Mouse (Mus musculus): ENCODE data around the gene Mtg1.
"Not testable (repeated sequence)": the region's sequence is repeated elsewhere in the genome, so short reads cannot be mapped to it uniquely, and the experiment has no call there.

Mtg1 gene

DNA sequence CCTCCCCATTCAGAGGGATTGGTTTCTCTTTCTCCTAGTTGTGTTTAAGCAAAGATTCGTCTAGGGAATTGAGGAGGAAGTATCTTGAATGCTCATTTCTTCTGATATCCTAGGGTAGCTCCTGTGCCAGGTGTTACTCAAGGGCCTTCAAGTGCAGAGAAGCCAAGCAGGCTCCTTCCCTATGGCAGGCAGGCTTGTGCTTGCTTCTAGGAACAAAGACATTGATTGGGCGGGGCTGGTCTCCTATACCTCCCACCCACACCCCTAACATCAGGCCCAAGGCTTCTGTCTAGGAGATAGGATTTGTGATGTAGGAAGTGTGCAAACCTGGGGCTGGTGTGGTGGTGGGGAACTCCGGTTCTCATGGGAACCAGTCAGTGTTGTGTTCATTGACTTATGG lies 10.4 kb upstream of the Mtg1 start:
- DNase-seq (ENCODE audit: low read depth, low spot score), result no peak

- no peak for DNase-seq (ENCODE audit: low read depth, low spot score)
These were observed 9.5 kb upstream of the Mtg1 start for GRCm38 (mm10) chr7:140127911-140128310.

DNA sequence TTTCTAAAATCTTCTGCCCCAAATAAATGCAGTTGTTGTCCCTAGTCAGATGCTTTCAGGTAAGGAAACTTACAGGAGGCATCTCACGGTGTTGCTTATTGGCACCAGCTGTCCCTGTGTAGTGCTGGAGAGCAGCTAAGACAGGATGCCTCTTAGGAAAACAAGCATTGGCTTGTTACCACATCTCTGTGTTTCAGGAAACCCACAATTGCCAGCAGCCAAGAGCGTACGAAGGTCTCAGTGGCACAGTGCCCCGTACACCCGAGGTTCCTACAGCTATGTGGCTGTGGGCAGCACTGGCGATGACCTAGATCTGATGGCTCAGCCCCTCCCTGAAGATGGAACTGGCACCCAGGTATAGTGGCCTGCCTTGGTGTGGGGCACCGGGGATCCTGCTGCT lies 5.2 kb upstream of the Mtg1 start:
- DNase-seq (ENCODE audit: low read depth, low spot score), result not testable (repeated sequence)

DNA sequence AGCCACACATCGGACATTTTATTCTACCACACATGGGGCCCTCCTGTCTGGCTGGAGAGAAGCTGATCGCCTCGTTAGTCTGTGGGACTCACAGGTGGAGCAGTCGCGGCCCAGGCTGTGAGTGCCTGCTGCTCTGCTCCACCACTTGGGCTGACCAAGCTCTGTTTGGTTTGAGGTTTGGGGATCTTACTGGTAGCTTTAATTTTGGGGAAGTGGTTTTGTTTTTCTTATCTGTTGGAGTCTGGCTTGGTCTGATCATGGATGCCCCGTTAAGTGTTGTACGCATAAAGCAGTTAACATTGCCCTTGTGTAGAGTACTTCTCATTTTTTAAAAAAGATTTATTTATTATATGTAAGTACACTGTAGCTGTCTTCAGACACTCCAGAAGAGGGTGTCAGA lies 3.3 kb upstream of the Mtg1 start:
- DNase-seq (ENCODE audit: low read depth, low spot score), result not testable (repeated sequence)

DNA sequence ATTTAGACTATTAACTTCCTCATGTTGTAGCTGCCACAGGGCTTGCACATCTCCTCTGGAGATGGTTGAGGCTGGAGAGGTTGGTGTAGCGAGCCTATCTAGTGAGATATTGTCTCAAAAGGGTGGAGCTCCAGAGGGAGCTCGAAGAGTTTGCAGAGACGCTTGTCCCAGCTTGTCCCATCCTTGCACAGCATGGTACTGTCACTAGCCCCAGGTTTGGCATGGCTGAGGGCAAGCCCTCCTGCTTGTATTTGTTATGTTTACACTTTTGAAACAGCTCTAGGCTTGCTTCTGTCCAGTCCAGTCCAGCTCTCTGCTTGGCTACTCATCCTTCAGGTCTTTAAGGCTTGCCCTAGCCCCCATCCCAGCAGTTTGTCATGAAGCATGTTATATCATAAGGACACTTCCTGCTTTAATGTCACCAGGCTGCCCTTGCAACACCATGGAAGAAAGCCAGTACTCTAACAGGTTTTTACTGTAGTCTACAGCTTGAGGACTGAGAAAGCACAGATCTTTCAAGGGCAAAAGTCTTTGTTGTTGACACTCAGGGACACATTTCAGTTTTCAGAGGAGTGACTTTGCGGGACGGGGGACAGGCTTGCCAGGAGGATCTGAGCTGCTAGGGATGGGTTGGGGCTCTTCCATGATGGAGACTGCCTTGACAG lies 2.1 kb upstream of the Mtg1 start:
- DNase-seq (ENCODE audit: low read depth, low spot score), result no peak

DNA sequence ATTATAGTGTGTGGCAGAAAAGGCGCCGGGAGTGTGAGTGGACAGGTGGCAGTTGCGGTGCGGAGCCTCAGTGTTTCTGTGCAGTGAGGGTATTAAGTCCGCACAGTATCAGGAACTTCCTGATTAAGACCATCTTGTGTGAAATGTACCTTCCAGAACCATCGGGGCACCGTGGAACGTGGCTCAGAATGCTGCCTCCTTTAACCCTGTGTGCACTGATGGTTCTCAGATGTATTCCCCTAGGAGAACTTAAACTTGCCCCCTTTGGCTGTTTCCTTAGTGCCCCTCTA lies 602 bp downstream of the Mtg1 start:
- DNase-seq (ENCODE audit: low read depth, low spot score), result no peak

DNA sequence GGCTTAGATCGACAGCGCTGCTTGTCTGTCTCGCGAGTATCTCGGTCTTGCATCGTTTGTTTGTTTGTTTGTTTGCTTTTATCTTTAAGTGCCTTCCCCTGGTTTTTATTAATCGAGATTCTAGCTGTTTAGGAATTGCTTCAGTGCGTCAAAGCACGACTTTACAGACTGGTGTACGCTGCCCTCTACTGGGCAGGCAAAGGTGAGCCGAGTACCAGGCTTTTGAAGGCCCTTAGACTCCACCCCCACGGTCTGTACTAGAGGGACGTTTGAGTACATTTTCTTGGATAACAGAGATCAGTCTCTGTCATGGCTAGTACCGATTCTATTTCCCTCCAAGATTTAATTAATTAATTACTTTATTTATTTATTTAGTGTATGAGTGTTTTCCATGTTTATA lies 4.0 kb downstream of the Mtg1 start:
- DNase-seq (ENCODE audit: low read depth, low spot score), result peak; percentile 76

DNA sequence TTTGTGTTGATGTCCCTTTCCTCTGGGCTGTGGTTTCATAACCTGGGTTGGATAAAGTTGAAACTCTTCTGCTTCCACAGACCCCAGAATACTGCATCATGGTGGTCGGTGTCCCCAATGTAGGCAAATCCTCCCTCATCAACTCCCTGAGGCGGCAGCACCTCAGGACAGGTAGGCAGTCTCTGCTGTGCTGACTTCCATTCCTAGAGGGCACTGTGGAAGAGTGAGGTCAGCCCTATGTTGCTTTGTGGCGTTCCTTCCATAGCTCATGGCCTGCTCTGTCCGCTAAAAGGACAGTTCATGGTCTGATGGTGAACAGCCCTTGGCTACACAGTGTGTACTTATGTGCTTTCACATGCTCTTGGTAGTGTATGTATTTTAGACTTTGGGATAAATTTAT lies 7.2 kb downstream of the Mtg1 start:
- no peak for DNase-seq (ENCODE audit: low read depth, low spot score)

GRCm38 (mm10) chr7:140153383-140153782 lies 16.0 kb downstream of the Mtg1 start:
- DNase-seq (ENCODE audit: low read depth, low spot score), result no peak

DNA sequence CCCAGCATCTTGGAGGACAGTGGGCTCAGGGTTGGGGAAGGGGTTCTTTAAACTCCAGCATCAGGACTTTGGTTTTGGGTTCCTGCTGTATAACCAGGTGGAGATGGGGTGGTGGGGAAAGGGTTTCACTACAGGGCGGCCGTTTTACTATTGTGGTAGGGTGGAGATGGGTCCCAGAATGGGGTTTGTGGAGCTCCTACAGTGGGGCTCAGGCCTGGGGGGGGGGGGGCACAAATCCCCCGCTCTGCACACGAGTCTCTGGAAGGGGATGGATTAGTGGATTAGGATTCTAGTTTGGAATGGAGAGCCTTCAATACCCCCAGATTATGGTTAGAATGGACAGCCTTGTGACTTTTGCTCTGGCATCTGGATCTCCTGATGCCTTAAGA lies 16.5 kb downstream of the Mtg1 start:
- no peak for DNase-seq (ENCODE audit: low read depth, low spot score)

DNA sequence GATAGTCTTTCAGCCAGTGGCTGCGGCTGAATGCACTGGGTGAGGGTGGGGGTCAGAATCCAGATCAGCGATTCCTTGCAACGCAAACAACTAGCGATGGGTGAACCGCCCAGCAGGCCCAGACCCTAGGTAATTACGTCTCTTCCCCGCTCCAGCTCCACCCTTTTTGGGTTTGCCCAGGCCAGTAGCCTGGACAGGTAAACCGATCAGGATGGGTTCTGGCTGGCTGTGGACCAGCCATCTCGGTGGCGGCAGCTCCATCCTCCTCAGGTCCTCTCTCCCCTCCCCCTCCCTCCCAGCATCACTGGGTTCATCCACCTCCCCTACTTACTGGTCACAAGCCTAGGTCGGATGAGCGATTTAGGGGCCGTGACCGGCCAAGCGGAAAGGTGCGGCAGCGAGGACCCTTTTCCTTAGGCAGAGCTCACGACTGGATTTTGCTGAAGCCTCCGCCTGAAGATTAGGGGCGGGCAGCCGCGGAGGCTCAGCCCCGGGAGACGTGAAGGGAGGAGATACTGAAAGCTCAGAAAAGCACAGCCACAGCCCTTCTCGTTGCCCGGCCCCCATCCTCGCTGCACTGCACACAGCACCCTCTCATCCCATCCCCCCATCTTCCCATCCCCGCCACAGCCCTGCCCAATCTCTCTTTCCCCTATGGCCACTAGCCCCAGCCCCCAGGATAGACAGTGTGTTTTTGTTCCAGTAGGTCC lies 17.0 kb downstream of the Mtg1 start, which contains the start of gene Sprn:
TSS of gene Sprn (minus strand) at position 660 of the 710 bp plus-strand sequence.
- no peak for DNase-seq (ENCODE audit: low read depth, low spot score)

DNA sequence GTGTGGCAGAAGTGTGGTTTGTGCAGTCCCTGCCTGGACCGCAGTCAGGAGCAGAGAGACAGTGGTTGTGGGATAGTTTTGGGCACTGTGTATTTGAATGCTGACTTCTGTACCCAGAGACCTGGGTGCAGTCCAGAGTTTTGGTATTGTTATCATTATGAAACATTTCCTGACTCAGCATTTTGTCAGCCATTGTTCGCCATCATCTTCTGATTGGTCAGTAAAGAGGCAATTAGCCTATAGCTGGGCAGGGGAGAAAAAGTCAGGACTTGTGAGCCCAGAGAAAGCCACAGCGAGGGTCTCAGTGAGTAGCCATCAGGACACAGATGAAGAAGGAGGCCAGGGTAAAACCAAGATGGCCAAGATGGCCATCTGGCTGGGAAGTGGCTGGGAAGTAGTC lies 23.0 kb downstream of the Mtg1 start:
- no peak for DNase-seq (ENCODE audit: low read depth, low spot score)

GRCm38 (mm10) chr7:140164664-140165063 lies 27.3 kb downstream of the Mtg1 start, which contains the start of gene Olfr522:
Gene Olfr522, minus strand, starts transcription at chr7:140164764.
- DNase-seq (ENCODE audit: low read depth, low spot score), result no peak

DNA sequence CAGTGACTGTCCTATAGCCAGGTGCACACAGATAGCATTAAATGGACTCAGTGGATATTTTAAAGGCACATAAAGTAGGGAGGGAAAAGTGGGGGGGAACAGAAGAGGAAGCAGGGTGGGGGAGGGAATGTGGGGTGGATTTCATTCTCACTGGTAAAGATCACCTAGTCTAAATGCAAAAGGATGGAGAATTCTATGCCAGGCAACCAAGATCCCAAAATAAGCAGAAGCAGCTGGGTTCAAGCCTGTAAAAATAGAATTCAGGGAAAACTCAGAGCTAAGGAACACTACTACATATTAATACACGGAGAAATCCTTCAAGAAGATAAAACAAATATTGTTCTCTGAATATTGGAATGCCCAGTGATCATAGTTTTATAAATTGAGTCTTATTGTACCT lies 30.6 kb downstream of the Mtg1 start:
- DNase-seq (ENCODE audit: low read depth, low spot score), result no peak

DNA sequence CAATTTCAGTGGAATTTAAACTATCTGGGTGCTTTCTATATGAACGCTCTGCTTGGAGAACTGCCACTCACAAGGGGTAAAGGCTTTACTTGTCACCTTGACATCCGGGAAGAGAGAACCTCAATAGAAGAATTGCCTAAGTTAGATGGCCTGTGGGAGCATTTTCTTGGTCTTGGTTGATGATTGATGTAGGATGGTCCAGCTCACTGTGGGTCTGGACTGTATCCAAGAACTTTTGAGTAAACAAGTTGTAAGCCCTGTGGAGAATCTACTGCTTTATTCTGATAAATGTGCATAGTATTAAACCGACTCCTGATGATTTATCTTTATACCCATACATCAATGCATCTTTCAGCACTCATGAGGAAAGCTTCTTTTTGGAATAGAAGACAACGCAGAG lies 32.0 kb downstream of the Mtg1 start:
- no peak for DNase-seq (ENCODE audit: low read depth, low spot score)

- no peak for DNase-seq (ENCODE audit: low read depth, low spot score)
These were observed 33.5 kb downstream of the Mtg1 start for GRCm38 (mm10) chr7:140170863-140171262.

GRCm38 (mm10) chr7:140172936-140173335 lies 35.6 kb downstream of the Mtg1 start, which contains the start of gene Olfr523:
Gene Olfr523, plus strand, starts transcription at chr7:140173217.
- DNase-seq (ENCODE audit: low read depth, low spot score), result no peak

DNA sequence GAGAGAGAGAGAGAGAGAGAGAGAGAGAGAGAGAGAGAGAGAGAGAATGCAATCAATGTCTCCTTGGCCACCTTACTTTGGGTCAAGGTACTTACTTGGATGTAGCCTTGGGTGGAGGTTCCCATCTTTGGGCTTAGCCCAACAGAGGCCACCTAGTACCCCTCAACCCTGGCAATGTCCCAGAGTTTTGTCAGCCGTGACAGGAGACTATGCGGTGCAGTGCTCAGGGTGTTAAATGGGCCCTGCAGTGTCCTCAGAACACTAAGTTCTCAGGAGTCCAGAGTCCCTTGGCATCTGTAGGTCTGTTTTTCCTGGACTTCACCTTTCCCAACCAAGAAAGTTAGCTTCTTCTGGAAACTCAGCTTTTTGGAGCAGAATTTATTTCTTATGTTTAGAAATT lies 41.8 kb downstream of the Mtg1 start:
- DNase-seq (ENCODE audit: low read depth, low spot score), result no peak

GRCm38 (mm10) chr7:140180692-140181091 lies 43.3 kb downstream of the Mtg1 start:
- DNase-seq (ENCODE audit: low read depth, low spot score), result no peak

DNA sequence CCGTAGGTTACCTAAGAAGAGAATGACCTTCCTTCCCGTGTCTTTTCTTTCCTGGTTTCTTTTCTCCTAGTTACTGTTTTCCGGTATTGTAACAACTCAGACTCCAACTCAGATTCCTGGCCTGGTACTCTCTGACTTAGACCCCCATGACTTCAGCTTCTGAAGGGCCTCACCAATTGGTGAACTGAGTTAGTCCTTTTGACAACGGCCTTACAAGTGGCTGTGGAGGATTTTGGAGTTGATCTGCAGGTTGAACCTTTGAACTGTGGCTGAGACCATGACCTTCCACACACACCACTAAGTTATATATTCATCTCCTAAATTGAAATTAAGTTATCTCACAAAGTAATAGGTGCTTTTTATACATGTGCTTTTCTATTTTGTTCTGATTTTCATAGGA lies 46.8 kb downstream of the Mtg1 start:
- no peak for DNase-seq (ENCODE audit: low read depth, low spot score)

GRCm38 (mm10) chr7:140186646-140187620 lies 49.6 kb downstream of the Mtg1 start:
- peak; percentile 39 for DNase-seq (ENCODE audit: low read depth, low spot score)

GRCm38 (mm10) chr7:140187721-140188390 lies 50.5 kb downstream of the Mtg1 start:
- DNase-seq (ENCODE audit: low read depth, low spot score), result no peak
